Mouse (Mus musculus) lung, adult 2 months (tissue): ENCODE results near the gene Ext2. TPM values are rescaled to one million over a fixed set of nuclear protein-coding genes. Genes with fewer than 3 reads are reported as not detected.
A peak's percentile ranks its signal among the peaks of the same experiment; 100 is the strongest.

Source experiments
- DNase-seq: peaks from one replicate; pipeline ENCODE4 v3.0.0; 2022
- H3K4me1 ChIP-seq: fragments of 200-500 bp; 2 replicates; pipeline ENCODE4 v1.6.1; 2011; ENCODE audit warnings: low read length; ENCODE audit not compliant: control insufficient read depth, insufficient read depth
- H3K4me3 ChIP-seq: fragments of 200-500 bp; replicated peaks from 2 replicates; pipeline ENCODE3; 2011; ENCODE audit warnings: low read depth, mild to moderate bottlenecking, control low read depth, low read length; ENCODE audit errors: extremely low read depth
- CTCF ChIP-seq: fragments of 200-500 bp; IDR thresholded peaks from 2 replicates; pipeline ENCODE4 v1.5.1; 2011; ENCODE audit warnings: mild to moderate bottlenecking, low read length, control low read depth; ENCODE audit not compliant: insufficient read depth
- POLR2A ChIP-seq: fragments of 200-500 bp; IDR thresholded peaks from 2 replicates; pipeline ENCODE4 v1.6.1; 2011; ENCODE audit warnings: low read depth, mild to moderate bottlenecking, control low read depth, low read length, borderline replicate concordance; ENCODE audit errors: extremely low read depth
- WGBS: fragments of 180-500 bp; shearing (Covaris S2); methylation state at CpG from one replicate; pipeline ENCODE4 v1.1.7; 2018; 5-methylcytosine and 5-hydroxymethylcytosine counted together
- polyA plus RNA-seq: library from polyadenylated mRNA; depleted of rRNA; stranded (reverse); fragments of >200 nt; gene quantifications from 2 replicates; pipeline ENCODE4 v1.2.3, GENCODE M21; 2012

Ext2 gene
- polyA plus RNA-seq, 1 experiment, result 59.5 TPM

DNA sequence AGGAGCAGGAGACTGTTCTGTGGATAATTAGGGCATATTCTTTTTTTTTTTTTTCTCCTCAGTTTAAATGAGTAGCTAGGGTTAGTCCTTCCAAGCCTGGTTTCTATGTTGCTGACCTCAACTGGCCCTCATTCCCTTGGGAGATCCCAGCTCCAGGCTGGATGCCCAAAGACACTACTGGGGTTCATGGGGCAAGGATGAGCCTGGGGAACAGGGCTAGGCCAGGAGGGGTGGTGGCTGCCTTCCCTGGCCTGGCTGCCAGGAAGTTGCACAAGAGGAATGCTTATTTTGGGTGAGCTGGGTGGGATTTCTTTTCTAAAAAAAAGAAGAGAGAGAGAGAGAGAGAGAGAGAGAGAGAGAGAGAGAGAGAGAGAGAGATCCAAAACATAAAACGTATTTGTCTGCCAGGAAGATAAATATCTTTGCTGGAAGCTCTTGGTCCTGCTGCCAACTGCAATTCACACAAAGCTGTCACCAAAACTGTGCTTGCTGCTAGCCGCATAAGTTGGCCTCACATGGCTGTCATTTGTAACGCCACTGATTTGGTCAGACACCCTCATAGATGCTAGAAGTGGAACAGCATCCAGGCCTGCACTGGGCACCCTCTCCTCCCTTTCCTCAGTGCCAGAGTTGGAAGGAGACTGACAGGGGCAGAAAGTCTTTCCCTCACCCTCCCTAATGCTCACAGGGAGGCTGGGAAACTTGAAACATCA, 156.1 kb downstream of the Ext2 start:
- Histone ChIP-seq H3K4me1 (no peaks in the 10 kb centered on the region), H3K4me3 (no peak overlapping the region)
- TF ChIP-seq CTCF (no peak), POLR2A (no peak)
- DNase-seq, result no peak
- 41% methylated on average over 3 of the region's 3 CpGs for WGBS

DNA sequence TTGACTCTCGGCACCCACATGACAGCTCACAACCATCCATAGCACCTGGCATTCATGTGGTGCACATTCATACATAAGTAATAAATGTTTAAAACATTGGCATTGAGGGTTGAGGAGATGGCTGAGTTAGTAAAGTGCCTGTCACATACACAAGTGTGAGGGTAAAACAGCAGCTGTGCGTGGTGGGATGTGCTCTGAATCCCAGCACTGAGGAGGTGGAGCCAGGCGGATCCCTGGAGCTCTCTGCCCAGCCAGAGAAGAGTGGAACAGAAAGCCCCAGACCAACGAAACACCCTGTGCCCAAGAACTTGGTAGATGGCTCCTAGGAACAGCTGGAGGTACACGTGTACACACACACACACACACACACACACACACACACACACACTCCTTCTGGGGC, 156.9 kb downstream of the Ext2 start:
- Histone ChIP-seq H3K4me3 (no peak overlapping the region), H3K4me1 (no peaks in the 10 kb centered on the region)
- 64% methylated on average over 5 of the region's 5 CpGs for WGBS
- TF ChIP-seq POLR2A, result no peak
- TF ChIP-seq CTCF, result no peak
- DNase-seq, result no peak

DNA sequence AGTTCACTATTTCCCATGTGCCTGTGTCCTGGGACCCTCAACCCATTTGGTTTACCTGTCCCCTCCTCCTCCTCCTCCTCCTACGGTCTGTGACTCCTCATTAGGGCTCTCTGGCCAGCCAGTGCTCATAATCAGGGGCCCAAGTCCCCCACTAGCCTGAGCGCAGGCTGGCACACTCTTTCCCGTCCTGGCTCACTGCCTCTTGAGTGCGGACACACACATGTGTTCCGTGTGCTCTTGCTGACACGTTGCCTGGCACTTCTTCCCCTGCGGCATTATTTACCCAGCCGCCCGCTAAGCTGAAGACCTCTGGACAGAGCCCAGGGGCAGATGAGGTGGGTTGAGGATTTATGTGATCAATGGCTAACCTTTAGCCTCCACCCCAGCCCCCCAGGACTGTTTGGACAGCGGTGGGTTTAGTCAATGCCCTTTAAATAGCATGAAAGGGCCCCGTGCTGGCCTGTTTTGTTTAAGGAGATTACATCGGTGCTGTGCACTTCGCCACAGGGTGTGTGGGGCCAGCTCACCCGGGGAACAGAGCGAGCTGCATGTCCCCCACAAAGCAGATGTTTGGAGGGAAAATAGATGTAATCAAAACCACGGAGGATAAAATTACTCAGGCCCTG, 160.0 kb downstream of the Ext2 start:
- no peaks in the 10 kb centered on the region for H3K4me1 ChIP-seq
- DNase-seq, result no peak
- TF ChIP-seq CTCF (no peak), POLR2A (no peak)
- no peak overlapping the region for H3K4me3 ChIP-seq
- 33% methylated on average over 16 of the region's 16 CpGs for WGBS

DNA sequence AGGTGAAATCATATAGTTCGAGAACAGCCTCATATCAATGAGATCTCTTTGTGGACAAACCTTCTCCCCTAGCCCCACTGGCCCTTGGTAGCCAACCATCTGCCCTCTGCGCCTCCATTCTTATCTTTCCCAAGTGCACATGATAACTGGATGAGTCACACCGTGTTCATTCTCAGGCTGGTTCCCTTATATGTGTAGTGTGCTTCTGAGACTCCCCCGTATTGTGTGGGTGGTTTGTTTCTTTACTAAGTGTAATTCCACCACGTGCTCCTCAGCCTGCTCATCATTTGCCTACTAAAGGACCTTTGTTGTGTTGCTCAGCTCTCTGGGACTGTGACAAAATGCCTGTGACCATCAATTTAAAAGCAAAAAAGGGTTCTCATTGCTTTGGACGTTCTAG, 161.3 kb downstream of the Ext2 start:
- no peak for DNase-seq
- no peak for TF ChIP-seq CTCF
- H3K4me3 ChIP-seq, result no peak overlapping the region
- H3K4me1 ChIP-seq, result no peaks in the 10 kb centered on the region
- WGBS, result 78% methylated on average over 6 of the region's 6 CpGs

DNA sequence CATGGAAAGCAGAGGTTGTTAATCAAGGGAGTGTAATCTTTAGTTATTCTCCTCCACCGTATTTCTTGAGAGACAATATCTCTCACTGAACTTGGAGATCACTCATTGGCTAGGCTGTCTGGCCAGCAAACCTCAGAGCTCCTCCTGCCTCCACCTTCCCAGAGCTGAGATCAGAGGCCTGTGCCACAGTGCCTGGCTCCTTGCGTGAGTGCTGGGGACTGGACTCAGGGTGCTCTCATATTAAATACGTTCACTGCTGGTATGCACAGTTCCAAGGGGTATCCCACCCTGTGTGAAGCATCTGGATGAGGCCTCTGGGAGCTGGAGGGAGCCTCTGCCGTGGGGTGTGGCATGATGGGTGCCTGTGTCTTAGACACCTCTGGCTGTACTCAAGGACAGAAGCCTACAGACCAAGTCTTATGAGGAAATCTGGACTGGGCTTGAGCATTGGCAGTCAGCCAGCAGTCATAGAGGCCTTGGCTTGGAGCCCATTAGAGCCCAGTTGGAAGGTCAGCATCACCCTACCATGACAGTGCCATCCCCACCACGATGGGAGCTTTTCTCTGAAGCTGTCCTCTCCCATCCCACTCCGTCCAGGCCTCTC, 162.6 kb downstream of the Ext2 start:
- DNase-seq, result no peak
- Histone ChIP-seq H3K4me3 (no peak overlapping the region), H3K4me1 (no peaks in the 10 kb centered on the region)
- no peak for TF ChIP-seq POLR2A
- no peak for TF ChIP-seq CTCF
- 68% methylated on average over 6 of the region's 6 CpGs for WGBS

DNA sequence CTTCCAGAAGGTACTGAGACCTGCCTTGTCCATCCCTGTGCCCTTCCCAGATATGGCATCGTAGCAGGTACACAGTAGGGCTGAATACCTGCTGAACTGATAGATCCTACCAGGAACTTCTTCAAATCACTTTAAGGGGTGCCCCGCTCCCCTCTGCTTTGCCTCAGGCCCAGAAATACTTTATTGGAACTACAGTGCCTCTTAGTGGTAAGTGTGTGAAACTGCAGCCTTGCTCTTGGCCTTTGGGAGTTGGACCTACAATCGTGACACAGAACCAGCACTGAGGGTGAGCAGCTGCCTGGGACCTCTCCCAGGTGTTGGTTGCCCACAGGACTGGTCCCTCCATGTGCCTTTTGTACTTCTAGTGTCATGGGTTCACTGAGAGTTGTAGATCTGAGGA, 163.4 kb downstream of the Ext2 start:
- no peaks in the 10 kb centered on the region for H3K4me1 ChIP-seq
- 38% methylated on average over 3 of the region's 3 CpGs for WGBS
- no peak overlapping the region for H3K4me3 ChIP-seq
- DNase-seq, result no peak
- peak; percentile 50 for TF ChIP-seq CTCF
- TF ChIP-seq POLR2A, result no peak

DNA sequence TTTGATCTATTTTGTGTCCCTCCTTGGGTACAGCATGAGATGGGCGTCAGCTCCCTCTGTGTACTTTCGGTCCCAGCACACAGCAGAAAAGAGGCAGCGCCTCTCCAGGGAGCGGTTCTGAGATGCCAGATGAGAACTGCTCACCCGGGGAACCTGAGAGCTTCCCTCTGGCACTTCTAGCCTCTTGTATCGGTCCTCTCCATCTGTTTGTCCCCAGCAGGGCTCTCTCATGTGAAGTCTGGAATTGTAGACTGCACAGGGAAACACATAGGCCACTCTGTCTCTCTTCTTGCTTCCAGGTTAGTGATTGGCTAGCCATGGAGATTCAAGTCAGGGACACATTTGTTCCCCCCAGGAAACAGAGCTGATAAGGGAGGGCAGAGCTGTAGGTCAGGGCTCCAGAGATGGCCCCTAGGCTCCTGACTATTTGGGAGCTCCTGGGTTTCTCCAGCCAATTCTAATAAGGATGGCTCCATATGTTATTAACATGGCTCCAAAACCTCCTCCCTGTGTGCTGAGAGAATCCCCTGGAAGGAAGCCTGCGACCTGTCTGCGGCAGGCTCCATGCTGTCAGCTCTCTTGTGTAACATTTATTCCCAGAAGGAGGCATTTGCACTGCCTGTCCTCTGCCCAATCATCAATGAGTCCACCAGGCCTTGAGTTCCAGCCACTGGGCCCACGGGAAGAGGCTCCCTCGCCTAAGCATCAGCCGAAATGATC, 167.9 kb downstream of the Ext2 start:
- TF ChIP-seq POLR2A (no peak), CTCF (no peak)
- WGBS, result 75% methylated on average over 11 of the region's 11 CpGs
- DNase-seq, result no peak

DNA sequence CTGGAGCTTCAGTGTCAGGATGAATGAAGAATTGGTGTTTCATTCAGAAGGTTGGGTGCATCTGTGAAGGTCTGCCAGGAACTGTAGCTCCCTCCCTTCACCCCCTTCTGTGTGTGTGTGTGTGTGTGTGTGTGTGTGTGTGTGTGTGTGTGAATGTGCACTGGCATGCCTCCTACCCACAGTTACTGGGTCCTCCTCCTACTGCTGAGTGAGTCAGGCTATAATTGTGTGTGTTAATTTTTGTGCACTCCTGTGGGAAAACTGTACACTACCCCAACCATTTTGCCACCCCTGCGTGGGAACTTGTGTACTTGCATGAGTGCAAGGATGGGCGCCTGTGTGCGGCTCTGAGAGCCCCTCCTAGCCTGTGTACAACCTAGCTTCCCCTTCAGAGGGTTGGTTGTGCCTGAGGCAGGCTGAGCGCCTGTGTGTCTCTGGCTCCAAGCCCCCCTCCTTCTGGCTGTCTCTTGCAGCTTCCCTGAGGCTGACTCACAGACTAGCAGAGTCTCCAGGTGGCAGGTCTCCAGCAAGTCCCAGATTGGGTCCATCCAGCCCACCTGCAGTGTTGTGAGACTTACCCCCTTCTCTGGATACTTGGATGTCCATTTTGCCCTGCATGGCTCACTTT, 173.0 kb downstream of the Ext2 start:
- no peak overlapping the region for H3K4me3 ChIP-seq
- no peaks in the 10 kb centered on the region for H3K4me1 ChIP-seq
- TF ChIP-seq CTCF, result no peak
- no peak for TF ChIP-seq POLR2A
- DNase-seq, result no peak
- 53% methylated on average over 4 of the region's 4 CpGs for WGBS

More for the DNA sequence above, 167.9 kb downstream of the Ext2 start:
- Histone ChIP-seq H3K4me1 (no peaks in the 10 kb centered on the region), H3K4me3 (no peak overlapping the region)

DNA sequence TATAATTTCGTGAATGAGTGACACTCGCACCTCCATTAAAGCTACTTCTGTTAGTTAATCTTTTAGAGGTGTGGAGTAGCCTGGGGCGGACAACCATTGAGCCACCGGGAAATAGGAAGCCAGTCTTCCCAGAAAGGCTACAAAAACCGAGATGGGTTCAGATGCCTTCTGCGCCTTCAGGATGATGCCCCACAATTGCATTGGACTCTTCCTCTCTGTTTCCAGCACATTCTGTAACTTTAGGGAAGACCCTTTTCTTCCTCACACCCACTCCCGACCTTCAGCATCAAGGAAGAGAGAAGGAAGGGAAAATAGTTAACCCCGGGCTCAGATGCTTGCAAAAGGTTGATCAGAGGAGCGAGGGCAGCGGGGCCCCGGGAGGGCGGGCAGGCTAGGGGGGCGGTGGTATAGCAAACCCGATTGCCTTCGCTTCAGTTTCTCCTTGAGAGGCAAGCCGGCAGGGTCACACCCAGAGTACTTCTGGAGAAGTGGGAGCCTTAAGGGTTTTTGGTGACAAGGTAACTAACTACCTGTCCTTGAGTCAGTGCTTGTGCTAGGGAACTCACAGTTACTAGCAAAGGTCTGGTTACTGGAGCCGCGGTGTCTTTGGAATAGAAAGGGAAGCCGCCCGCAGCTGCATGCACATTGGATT, 174.3 kb downstream of the Ext2 start:
- DNase-seq, result no peak
- WGBS, result 11% methylated on average over 20 of the region's 20 CpGs
- no peak for TF ChIP-seq POLR2A
- no peak for TF ChIP-seq CTCF
- peaks cover 4% of the 10 kb centered on the region; the same call in 1 of the 2 replicates for H3K4me1 ChIP-seq
- no peak overlapping the region for H3K4me3 ChIP-seq
